Mouse (Mus musculus) spleen, adult 2 months (tissue): ENCODE results near the gene Rps24.

Experiments
- CTCF ChIP-seq: fragments of 200-500 bp; IDR thresholded peaks from 2 replicates; pipeline ENCODE4 v1.5.1; 2011; ENCODE audit warnings: mild to moderate bottlenecking, inconsistent platforms; ENCODE audit not compliant: insufficient read depth, insufficient read length, insufficient replicate concordance; ENCODE audit errors: extremely low read depth
- POLR2A ChIP-seq: fragments of 200-500 bp; IDR thresholded peaks from 2 replicates; pipeline ENCODE4 v1.6.1; 2011; ENCODE audit warnings: low read depth, low read length, inconsistent platforms

DNA sequence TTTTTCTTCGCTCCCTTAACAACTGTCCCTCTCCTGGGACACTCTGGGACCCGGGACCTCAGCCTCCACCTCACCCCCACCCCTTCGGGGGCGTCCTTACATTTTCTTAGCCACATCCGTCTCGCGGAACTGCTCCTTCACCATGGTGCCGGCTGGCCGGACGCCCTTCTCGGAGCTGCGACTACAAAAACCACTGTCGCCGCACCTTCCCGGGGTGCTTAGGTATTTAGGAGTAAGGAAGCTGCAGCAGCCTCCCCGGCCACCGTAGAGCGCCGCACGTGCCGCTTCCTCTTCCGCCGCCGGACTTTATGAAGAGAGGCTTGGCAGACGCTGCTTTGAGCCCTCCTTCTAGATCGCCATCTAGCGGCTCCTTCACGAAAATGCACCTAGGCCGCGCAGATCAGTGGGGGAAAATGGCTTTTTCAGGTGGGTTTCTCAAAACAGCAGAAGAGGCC, at the start of gene Rps24, which contains the start of gene Polr3a:
- TF ChIP-seq CTCF (peak; percentile 78; the same call in 1 of the 2 replicates), POLR2A (peak; percentile 17; the same call in 1 of the 2 replicates)
